Mouse (Mus musculus): ENCODE data around the gene Cd6. TPM values are rescaled to one million over a fixed set of nuclear protein-coding genes. Genes with fewer than 3 reads are reported as not detected.

The Cd6 gene
- polyA plus RNA-seq, 1 experiment from 2014 or later = not detected

DNA sequence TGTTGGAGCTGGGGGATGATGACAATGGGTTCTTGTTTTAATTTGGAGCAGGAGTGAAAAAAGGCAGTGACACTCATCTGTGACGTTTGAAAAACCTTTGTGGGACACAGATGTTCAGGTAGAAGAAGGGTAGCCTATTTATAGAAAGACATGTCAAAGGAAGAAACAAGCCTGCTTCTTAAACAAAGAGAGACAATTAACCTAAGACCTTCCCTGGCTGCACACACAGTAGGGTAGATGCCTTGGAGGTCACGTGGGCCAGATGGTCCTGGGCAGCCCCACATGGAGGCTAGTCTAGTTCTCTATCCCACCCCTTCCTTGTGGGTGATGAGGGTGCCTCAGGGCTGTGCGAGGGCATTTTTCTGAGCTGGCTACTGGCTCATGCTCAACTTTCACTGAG lies 45.8 kb downstream of the Cd6 start:
- Histone ChIP-seq H3K36me3 (ENCODE audit: control insufficient read depth, insufficient read depth, low read length) (no peaks in the 10 kb centered on the region), H3K9me3 (ENCODE audit: control insufficient read depth, low read length) (no peaks in the 10 kb centered on the region), H3K4me2 (ENCODE audit: low read depth) (no peak overlapping the region), H3K4me3 (ENCODE audit: low read depth, low read length) (no peak overlapping the region), H3K27me3 (ENCODE audit: control insufficient read depth, insufficient read depth, low read length) (no peaks in the 10 kb centered on the region), H3K4me1 (ENCODE audit: control insufficient read depth, insufficient read depth, low read length) (no peaks in the 10 kb centered on the region), H3K27ac (ENCODE audit: low read depth, low read length) (no peak overlapping the region), H3K9ac (ENCODE audit: low read length) (no peak overlapping the region)
- WGBS = 49% methylated on average over 3 of the region's 3 CpGs
- ATAC-seq (ENCODE audit: insufficient read depth, low FRiP score, low TSS enrichment) = no peak
- DNase-seq (ENCODE audit: low spot score) = no peak

GRCm38 (mm10) chr19:10783168-10783567 lies 46.7 kb downstream of the Cd6 start:
- no peaks in the 10 kb centered on the region for H3K4me1 ChIP-seq (ENCODE audit: control insufficient read depth, insufficient read depth, low read length)
- DNase-seq (ENCODE audit: low spot score) (no peak), ATAC-seq (ENCODE audit: insufficient read depth, low FRiP score, low TSS enrichment) (no peak)
- WGBS = 68% methylated on average over 4 of the region's 4 CpGs
- H3K27me3 ChIP-seq (ENCODE audit: control insufficient read depth, insufficient read depth, low read length) = no peaks in the 10 kb centered on the region
- H3K9ac ChIP-seq (ENCODE audit: low read length) = no peak overlapping the region
- no peak overlapping the region for H3K4me2 ChIP-seq (ENCODE audit: low read depth)
- H3K36me3 ChIP-seq (ENCODE audit: control insufficient read depth, insufficient read depth, low read length) = no peaks in the 10 kb centered on the region
- no peak overlapping the region for H3K27ac ChIP-seq (ENCODE audit: low read depth, low read length)
- no peaks in the 10 kb centered on the region for H3K9me3 ChIP-seq (ENCODE audit: control insufficient read depth, low read length)
- no peak overlapping the region for H3K4me3 ChIP-seq (ENCODE audit: low read depth, low read length)

- ATAC-seq (ENCODE audit: insufficient read depth, low FRiP score, low TSS enrichment) (no peak), DNase-seq (ENCODE audit: low spot score) (no peak)
- no peaks in the 10 kb centered on the region for H3K36me3 ChIP-seq (ENCODE audit: control insufficient read depth, insufficient read depth, low read length)
- H3K27ac ChIP-seq (ENCODE audit: low read depth, low read length) = no peak overlapping the region
- no peaks in the 10 kb centered on the region for H3K9me3 ChIP-seq (ENCODE audit: control insufficient read depth, low read length)
- no peaks in the 10 kb centered on the region for H3K27me3 ChIP-seq (ENCODE audit: control insufficient read depth, insufficient read depth, low read length)
- H3K4me1 ChIP-seq (ENCODE audit: control insufficient read depth, insufficient read depth, low read length) = no peaks in the 10 kb centered on the region
- H3K4me3 ChIP-seq (ENCODE audit: low read depth, low read length) = no peak overlapping the region
- H3K9ac ChIP-seq (ENCODE audit: low read length) = no peak overlapping the region
- WGBS = 82% methylated on average over 4 of the region's 4 CpGs
- no peak overlapping the region for H3K4me2 ChIP-seq (ENCODE audit: low read depth)
Measured at GRCm38 (mm10) chr19:10781641-10782040, 48.2 kb downstream of the Cd6 start.

GRCm38 (mm10) chr19:10776906-10777305 lies 53.0 kb downstream of the Cd6 start:
- Histone ChIP-seq H3K27me3 (ENCODE audit: control insufficient read depth, insufficient read depth, low read length) (no peaks in the 10 kb centered on the region), H3K4me1 (ENCODE audit: control insufficient read depth, insufficient read depth, low read length) (no peaks in the 10 kb centered on the region), H3K4me3 (ENCODE audit: low read depth, low read length) (no peak overlapping the region), H3K27ac (ENCODE audit: low read depth, low read length) (no peak overlapping the region), H3K36me3 (ENCODE audit: control insufficient read depth, insufficient read depth, low read length) (no peaks in the 10 kb centered on the region), H3K9ac (ENCODE audit: low read length) (no peak overlapping the region), H3K4me2 (ENCODE audit: low read depth) (no peak overlapping the region), H3K9me3 (ENCODE audit: control insufficient read depth, low read length) (no peaks in the 10 kb centered on the region)
- WGBS = 89% methylated on average over 4 of the region's 4 CpGs
- ATAC-seq (ENCODE audit: insufficient read depth, low FRiP score, low TSS enrichment) (no peak), DNase-seq (ENCODE audit: low spot score) (no peak)

- H3K9ac ChIP-seq (ENCODE audit: low read length) = no peak overlapping the region
- H3K36me3 ChIP-seq (ENCODE audit: control insufficient read depth, insufficient read depth, low read length) = no peaks in the 10 kb centered on the region
- H3K27me3 ChIP-seq (ENCODE audit: control insufficient read depth, insufficient read depth, low read length) = no peaks in the 10 kb centered on the region
- ATAC-seq (ENCODE audit: insufficient read depth, low FRiP score, low TSS enrichment) (no peak), DNase-seq (ENCODE audit: low spot score) (no peak)
- 93% methylated on average over 6 of the region's 6 CpGs for WGBS
- H3K9me3 ChIP-seq (ENCODE audit: control insufficient read depth, low read length) = no peaks in the 10 kb centered on the region
- no peak overlapping the region for H3K4me3 ChIP-seq (ENCODE audit: low read depth, low read length)
- no peak overlapping the region for H3K4me2 ChIP-seq (ENCODE audit: low read depth)
- no peak overlapping the region for H3K27ac ChIP-seq (ENCODE audit: low read depth, low read length)
- H3K4me1 ChIP-seq (ENCODE audit: control insufficient read depth, insufficient read depth, low read length) = 0 out of 2 replicates have a peak, but pooled peaks cover 5% of the 10 kb centered on the region
Measured at GRCm38 (mm10) chr19:10774141-10774540, 55.7 kb downstream of the Cd6 start.

DNA sequence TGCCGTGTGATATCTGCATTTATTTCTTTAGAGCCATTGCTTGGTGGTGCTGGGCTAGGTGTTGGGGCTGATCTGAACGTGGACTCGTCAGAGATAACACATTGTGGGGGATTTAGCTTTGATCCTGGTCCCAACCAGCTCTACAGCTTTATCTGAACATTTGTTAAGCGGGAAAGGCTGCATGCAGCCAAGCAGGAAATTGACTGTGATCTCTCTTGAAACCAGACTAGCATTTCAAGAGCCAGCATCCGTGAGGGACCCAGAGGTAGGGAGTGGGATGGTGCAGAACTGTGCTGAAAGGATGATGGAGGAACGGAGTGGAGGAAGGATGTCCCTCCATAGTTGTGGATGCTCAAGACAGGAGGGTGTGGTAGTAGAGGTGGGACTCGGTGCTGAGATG lies 56.5 kb downstream of the Cd6 start:
- H3K4me3 ChIP-seq (ENCODE audit: low read depth, low read length) = no peak overlapping the region
- 0 out of 2 replicates have a peak, but pooled peaks cover 5% of the 10 kb centered on the region for H3K4me1 ChIP-seq (ENCODE audit: control insufficient read depth, insufficient read depth, low read length)
- H3K27me3 ChIP-seq (ENCODE audit: control insufficient read depth, insufficient read depth, low read length) = no peaks in the 10 kb centered on the region
- H3K36me3 ChIP-seq (ENCODE audit: control insufficient read depth, insufficient read depth, low read length) = no peaks in the 10 kb centered on the region
- no peaks in the 10 kb centered on the region for H3K9me3 ChIP-seq (ENCODE audit: control insufficient read depth, low read length)
- no peak overlapping the region for H3K9ac ChIP-seq (ENCODE audit: low read length)
- no peak overlapping the region for H3K27ac ChIP-seq (ENCODE audit: low read depth, low read length)
- DNase-seq (ENCODE audit: low spot score) (no peak), ATAC-seq (ENCODE audit: insufficient read depth, low FRiP score, low TSS enrichment) (no peak)
- WGBS = 79% methylated on average over 7 of the region's 7 CpGs
- H3K4me2 ChIP-seq (ENCODE audit: low read depth) = no peak overlapping the region

- Histone ChIP-seq H3K4me1 (ENCODE audit: control insufficient read depth, insufficient read depth, low read length) (0 out of 2 replicates have a peak, but pooled peaks cover 5% of the 10 kb centered on the region), H3K4me3 (ENCODE audit: low read depth, low read length) (no peak overlapping the region), H3K27me3 (ENCODE audit: control insufficient read depth, insufficient read depth, low read length) (no peaks in the 10 kb centered on the region), H3K27ac (ENCODE audit: low read depth, low read length) (no peak overlapping the region), H3K9ac (ENCODE audit: low read length) (no peak overlapping the region), H3K36me3 (ENCODE audit: control insufficient read depth, insufficient read depth, low read length) (no peaks in the 10 kb centered on the region), H3K9me3 (ENCODE audit: control insufficient read depth, low read length) (no peaks in the 10 kb centered on the region), H3K4me2 (ENCODE audit: low read depth) (no peak overlapping the region)
- ATAC-seq (ENCODE audit: insufficient read depth, low FRiP score, low TSS enrichment) (no peak), DNase-seq (ENCODE audit: low spot score) (no peak)
- 94% methylated on average over 10 of the region's 10 CpGs for WGBS
Measured at GRCm38 (mm10) chr19:10772866-10773265, 57.0 kb downstream of the Cd6 start.

DNA sequence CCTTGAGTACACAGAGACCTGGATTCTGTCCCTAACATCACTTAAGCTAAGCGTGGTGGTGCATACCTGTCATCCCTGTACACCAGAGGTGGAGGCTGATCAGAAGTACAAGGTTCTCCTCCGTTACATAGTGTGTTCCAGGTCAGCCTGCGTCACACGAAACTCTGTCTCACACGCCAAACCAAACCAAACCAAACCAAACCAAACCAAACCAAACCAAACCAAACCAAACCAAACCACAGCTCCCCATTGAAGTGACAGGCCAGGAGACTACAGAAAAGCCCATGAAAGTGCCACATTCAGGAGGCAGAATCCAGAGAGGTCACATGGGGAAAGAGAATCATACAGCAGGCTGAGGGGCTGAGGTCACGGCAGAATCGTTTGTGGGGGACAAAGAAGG lies 57.9 kb downstream of the Cd6 start:
- Histone ChIP-seq H3K4me3 (ENCODE audit: low read depth, low read length) (no peak overlapping the region), H3K27me3 (ENCODE audit: control insufficient read depth, insufficient read depth, low read length) (no peaks in the 10 kb centered on the region), H3K9me3 (ENCODE audit: control insufficient read depth, low read length) (no peaks in the 10 kb centered on the region), H3K36me3 (ENCODE audit: control insufficient read depth, insufficient read depth, low read length) (no peaks in the 10 kb centered on the region), H3K27ac (ENCODE audit: low read depth, low read length) (no peak overlapping the region), H3K4me1 (ENCODE audit: control insufficient read depth, insufficient read depth, low read length) (0 out of 2 replicates have a peak, but pooled peaks cover 5% of the 10 kb centered on the region), H3K4me2 (ENCODE audit: low read depth) (no peak overlapping the region), H3K9ac (ENCODE audit: low read length) (no peak overlapping the region)
- 84% methylated on average over 7 of the region's 7 CpGs for WGBS
- ATAC-seq (ENCODE audit: insufficient read depth, low FRiP score, low TSS enrichment) (no peak), DNase-seq (ENCODE audit: low spot score) (no peak)

GRCm38 (mm10) chr19:10769429-10770195 lies 60.2 kb downstream of the Cd6 start:
- H3K27ac ChIP-seq (ENCODE audit: low read depth, low read length) = no peak overlapping the region
- H3K9me3 ChIP-seq (ENCODE audit: control insufficient read depth, low read length) = no peaks in the 10 kb centered on the region
- no peak overlapping the region for H3K4me3 ChIP-seq (ENCODE audit: low read depth, low read length)
- H3K4me2 ChIP-seq (ENCODE audit: low read depth) = no peak overlapping the region
- no peak overlapping the region for H3K9ac ChIP-seq (ENCODE audit: low read length)
- H3K27me3 ChIP-seq (ENCODE audit: control insufficient read depth, insufficient read depth, low read length) = no peaks in the 10 kb centered on the region
- no peaks in the 10 kb centered on the region for H3K36me3 ChIP-seq (ENCODE audit: control insufficient read depth, insufficient read depth, low read length)
- 43% methylated on average over 12 of the region's 12 CpGs for WGBS
- 0 out of 2 replicates have a peak, but pooled peaks cover 5% of the 10 kb centered on the region for H3K4me1 ChIP-seq (ENCODE audit: control insufficient read depth, insufficient read depth, low read length)
- ATAC-seq (ENCODE audit: insufficient read depth, low FRiP score, low TSS enrichment) = no peak
- no peak for DNase-seq (ENCODE audit: low spot score)

All from neural tube, embryonic 11.5 days (tissue).